Mouse (Mus musculus) embryonic stem cell, embryonic (primary cell): Measurements from ENCODE around the gene Bag5.

Source experiments
- CTCF ChIA-PET, 4 experiments: fragments of 300-600 bp in 2 of 4; fragments of 350-600 bp in 2 of 4; sonication (Branson Sonifier 250); formaldehyde crosslinking; loops; one replicate each; lab custom pipeline; 2022; ENCODE audit warnings: inconsistent platforms in 2 of 4; lab: Charles Lee
- POLR2A ChIA-PET, 4 experiments: fragments of 300-600 bp in 2 of 4; fragments of 350-600 bp in 2 of 4; sonication (Branson Sonifier 250); formaldehyde crosslinking; loops; one replicate each; lab custom pipeline; 2022; ENCODE audit warnings: antibody characterized with exemption in 4 of 4, inconsistent platforms in 1 of 4; lab: Charles Lee

The Bag5 gene

GRCm38 (mm10) chr12:111746091-111746490 lies 33.0 kb upstream of the Bag5 start:
- ChIA-PET CTCF (interaction anchor here in 3 of 4 experiments (0.5 to 1.3 kb wide), 6 partner anchors 7 to 400 kb away, joined by 3 to 4 read pairs (median 3); partner anchors contain the start of gene Kif26a (in 1 of the 3)), POLR2A (interaction anchor here in 3 of 4 experiments (0.6 to 4.9 kb wide), 29 partner anchors 8 to 345 kb away, joined by 3 to 53 read pairs (median 6); partner anchors contain the start of genes Ckb (in 2 of the 3), Eif5 (in 2 of the 3), Klc1 (in 2 of the 3) and Zfyve21 (in 2 of the 3))

DNA sequence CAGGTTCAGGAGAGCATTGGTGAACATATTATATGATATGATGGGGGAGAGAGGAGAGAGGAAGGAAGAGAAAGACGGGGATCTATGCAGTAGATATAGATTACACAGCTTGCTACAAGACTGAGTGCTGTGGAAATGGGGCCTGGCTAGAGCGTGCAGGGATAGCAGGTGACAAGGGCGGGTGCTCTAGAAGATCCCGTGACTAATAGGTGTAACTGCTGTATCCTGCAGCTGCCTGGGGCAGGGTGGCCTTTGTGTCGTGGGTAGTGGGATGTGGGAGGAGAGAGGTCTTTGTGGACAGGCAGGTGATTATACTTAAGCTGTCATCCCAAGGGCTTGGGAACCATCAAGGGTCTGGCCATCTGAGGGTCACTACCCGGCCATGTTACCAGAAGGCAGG lies 32.2 kb upstream of the Bag5 start:
- ChIA-PET CTCF (interaction anchor here in 2 of 4 experiments (0.7 kb wide), 2 partner anchors 12 to 25 kb away, joined by 3 read pairs; no protein-coding TSS in a partner anchor), POLR2A (interaction anchor here in 3 of 4 experiments (0.6 to 4.9 kb wide), 38 partner anchors 9 to 1258 kb away, joined by 3 to 53 read pairs (median 6); partner anchors contain the start of genes Klc1 (in 3 of the 3), Ckb (in 2 of the 3), Zfyve21 (in 2 of the 3) and Apopt1 (in 1 of the 3))

GRCm38 (mm10) chr12:111743981-111744423 lies 30.9 kb upstream of the Bag5 start:
- ChIA-PET POLR2A (interaction anchor here in 2 of 4 experiments (1.0 to 4.9 kb wide), 25 partner anchors 9 to 108 kb away, joined by 3 to 53 read pairs (median 7); partner anchors contain the start of genes Ckb (in 2 of the 2), Klc1 (in 2 of the 2), Xrcc3 (in 1 of the 2) and Zfyve21 (in 1 of the 2)), CTCF (interaction anchor here in 1 of 4 experiments (0.5 kb wide), 2 partner anchors 80 to 134 kb away, joined by 3 to 8 read pairs; no protein-coding TSS in a partner anchor)

DNA sequence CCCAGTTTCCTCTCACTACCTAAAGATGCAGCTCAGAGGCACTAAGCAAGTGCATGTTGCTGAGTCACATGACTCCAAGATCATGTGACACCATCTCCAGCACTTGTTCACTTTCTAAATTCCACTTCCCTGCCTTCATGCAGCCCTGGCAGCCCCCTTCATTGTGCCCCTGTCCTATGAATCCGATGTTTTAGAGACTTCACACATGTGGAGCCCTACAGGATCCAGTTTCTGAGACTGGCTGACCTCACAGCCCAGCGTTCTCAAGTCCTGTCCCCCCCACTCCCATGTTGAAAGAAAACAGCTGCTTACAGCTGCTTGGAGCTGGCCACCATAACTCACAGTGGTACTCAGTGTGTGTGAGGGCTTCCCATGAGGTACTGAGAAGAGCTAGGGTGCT lies 30.4 kb upstream of the Bag5 start:
- ChIA-PET CTCF (interaction anchor here in 3 of 4 experiments (0.5 to 0.6 kb wide), 4 partner anchors 12 to 494 kb away, joined by 3 read pairs; no protein-coding TSS in a partner anchor), POLR2A (interaction anchor here in 3 of 4 experiments (0.6 to 4.9 kb wide), 23 partner anchors 8 to 195 kb away, joined by 3 to 53 read pairs (median 4); partner anchors contain the start of genes Klc1 (in 2 of the 3), Ckb (in 1 of the 3), Xrcc3 (in 1 of the 3) and Zfyve21 (in 1 of the 3))

DNA sequence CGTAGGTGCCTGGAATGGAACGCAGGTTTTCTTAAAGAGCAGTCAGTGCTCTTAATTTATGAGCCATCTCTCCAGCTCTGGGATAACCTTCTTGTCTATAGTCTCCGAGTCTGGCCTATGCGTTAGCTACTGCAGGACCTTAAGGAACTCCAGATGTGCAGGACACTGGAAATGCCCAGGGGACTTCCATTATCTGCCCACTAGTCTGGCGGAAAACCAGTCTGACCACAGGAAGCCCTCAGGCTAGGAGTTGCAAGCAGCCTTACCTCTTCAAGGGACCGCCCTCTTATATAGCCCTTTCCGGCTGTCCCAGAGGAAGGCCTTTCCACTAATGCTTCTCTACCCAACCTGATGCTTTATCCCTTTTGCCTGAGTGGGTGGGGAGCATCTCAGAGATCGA lies 28.3 kb upstream of the Bag5 start:
- ChIA-PET POLR2A (interaction anchor here in 1 of 4 experiments (0.9 kb wide), 1 partner anchor 76 kb away, joined by 3 read pairs; no protein-coding TSS in a partner anchor), CTCF (no interaction called here)

DNA sequence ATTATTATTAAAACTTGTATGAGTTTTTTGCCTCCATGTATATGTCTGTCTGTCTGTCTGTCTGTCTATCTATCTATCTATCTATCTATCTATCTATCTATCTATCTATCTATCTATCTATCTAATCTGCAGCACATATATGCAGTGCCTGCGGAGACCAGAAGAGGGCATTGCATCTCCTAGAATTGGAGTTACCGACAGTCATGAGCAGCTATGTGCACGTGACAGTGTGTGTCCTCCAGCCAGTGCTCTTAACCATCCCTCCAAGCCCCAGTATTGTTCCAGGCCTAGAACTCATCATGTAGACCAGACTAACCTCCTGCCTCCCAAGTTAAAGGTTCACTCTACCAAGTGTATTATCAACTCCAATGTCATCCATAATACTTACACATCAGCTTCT lies 25.7 kb upstream of the Bag5 start:
- POLR2A ChIA-PET = interaction anchor here (0.5 to 2.1 kb wide), 23 partner anchors 10 to 273 kb away, joined by 3 to 12 read pairs (median 4); partner anchors contain the start of genes Ckb (in 2 of the 4), Eif5 (in 1 of the 4) and Klc1 (in 1 of the 4)
- CTCF ChIA-PET = interaction anchor here (0.6 to 1.8 kb wide), 48 partner anchors 8 to 956 kb away, joined by 3 to 17 read pairs (median 4); partner anchors contain the start of genes Klc1 (in 1 of the 4), Xrcc3 (in 1 of the 4) and Zfyve21 (in 1 of the 4)

- POLR2A ChIA-PET = interaction anchor here in 3 of 4 experiments (0.7 to 1.5 kb wide), 5 partner anchors 9 to 195 kb away, joined by 3 to 14 read pairs (median 4); no protein-coding TSS in a partner anchor
- CTCF ChIA-PET = interaction anchor here in 2 of 4 experiments (0.6 to 0.9 kb wide), 5 partner anchors 16 to 275 kb away, joined by 3 to 9 read pairs (median 4); partner anchors contain the start of gene Xrcc3 (in 1 of the 2)
These were observed 24.3 kb upstream of the Bag5 start for GRCm38 (mm10) chr12:111737370-111737769.

GRCm38 (mm10) chr12:111736676-111737075 lies 23.6 kb upstream of the Bag5 start:
- POLR2A ChIA-PET = interaction anchor here in 3 of 4 experiments (0.7 to 1.5 kb wide), 5 partner anchors 8 to 194 kb away, joined by 3 to 14 read pairs (median 4); no protein-coding TSS in a partner anchor
- CTCF ChIA-PET = interaction anchor here in 2 of 4 experiments (0.7 to 0.9 kb wide), 4 partner anchors 15 to 276 kb away, joined by 3 to 7 read pairs (median 4); partner anchors contain the start of gene Xrcc3 (in 1 of the 2)

DNA sequence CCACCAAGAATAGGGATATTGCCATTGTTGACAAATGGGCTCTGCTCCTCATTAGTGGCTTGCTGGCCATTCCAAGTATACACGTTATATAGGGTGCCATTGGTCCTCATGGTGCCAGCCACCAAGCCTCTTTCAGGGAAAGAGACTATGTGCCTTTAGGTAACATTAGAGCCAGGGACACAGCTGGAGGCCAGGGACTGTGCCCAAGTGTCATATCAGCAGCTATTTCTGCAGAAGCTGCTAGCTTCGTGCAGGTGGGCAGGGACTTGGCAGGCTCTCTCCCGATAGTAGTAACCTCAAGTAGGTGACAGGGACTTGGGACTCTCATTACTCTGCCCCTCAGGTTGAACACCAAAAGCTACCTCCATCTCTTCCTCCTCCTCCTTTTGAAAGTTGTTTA lies 21.9 kb upstream of the Bag5 start:
- POLR2A ChIA-PET = interaction anchor here in 2 of 4 experiments (1.0 to 5.0 kb wide), 4 partner anchors 10 to 58 kb away, joined by 3 to 37 read pairs (median 4); partner anchors contain the start of genes Apopt1 (in 1 of the 2) and Bag5 (in 1 of the 2)
- CTCF ChIA-PET = interaction anchor here in 1 of 4 experiments (1.4 kb wide), 1 partner anchor 81 kb away, joined by 3 read pairs; no protein-coding TSS in a partner anchor

DNA sequence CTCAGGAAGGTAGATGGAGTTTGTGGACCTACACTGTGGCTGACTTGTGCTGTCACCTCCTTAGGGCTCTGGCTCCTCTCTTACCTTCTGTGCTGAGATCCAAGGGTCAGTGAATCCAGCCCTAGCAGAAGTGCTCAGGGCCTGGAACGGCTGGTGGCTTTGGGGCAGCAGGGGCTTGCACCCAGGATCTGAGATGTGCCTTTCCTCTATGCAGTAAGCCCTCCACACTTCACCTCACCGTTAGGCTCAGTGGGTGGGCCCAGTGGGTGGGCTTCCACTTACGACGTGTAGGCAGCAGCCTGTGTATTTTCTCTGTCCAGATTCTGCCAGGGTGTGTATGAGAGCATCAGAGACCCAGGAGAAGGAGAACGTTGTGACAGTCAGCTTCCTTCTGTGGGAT lies 19.9 kb upstream of the Bag5 start:
- POLR2A ChIA-PET = interaction anchor here (0.7 to 5.0 kb wide), 37 partner anchors 9 to 773 kb away, joined by 3 to 37 read pairs (median 5); partner anchors contain the start of genes Apopt1 (in 2 of the 4), Bag5 (in 2 of the 4), Ckb (in 2 of the 4) and Trmt61a (in 1 of the 4)
- CTCF ChIA-PET = interaction anchor here (0.7 to 2.2 kb wide), 22 partner anchors 9 to 943 kb away, joined by 3 to 14 read pairs (median 4); partner anchors contain the start of gene Atp5mpl (in 1 of the 4)

GRCm38 (mm10) chr12:111731822-111732807 lies 19.1 kb upstream of the Bag5 start:
- POLR2A ChIA-PET = interaction anchor here (0.6 to 5.0 kb wide), 57 partner anchors 8 to 774 kb away, joined by 3 to 37 read pairs (median 4); partner anchors contain the start of genes Apopt1 (in 2 of the 4), Bag5 (in 2 of the 4), Ckb (in 2 of the 4) and Trmt61a (in 2 of the 4)
- CTCF ChIA-PET = interaction anchor here (0.5 to 2.2 kb wide), 42 partner anchors 8 to 943 kb away, joined by 3 to 14 read pairs (median 4); partner anchors contain the start of genes Atp5mpl (in 1 of the 4) and Klc1 (in 1 of the 4)

DNA sequence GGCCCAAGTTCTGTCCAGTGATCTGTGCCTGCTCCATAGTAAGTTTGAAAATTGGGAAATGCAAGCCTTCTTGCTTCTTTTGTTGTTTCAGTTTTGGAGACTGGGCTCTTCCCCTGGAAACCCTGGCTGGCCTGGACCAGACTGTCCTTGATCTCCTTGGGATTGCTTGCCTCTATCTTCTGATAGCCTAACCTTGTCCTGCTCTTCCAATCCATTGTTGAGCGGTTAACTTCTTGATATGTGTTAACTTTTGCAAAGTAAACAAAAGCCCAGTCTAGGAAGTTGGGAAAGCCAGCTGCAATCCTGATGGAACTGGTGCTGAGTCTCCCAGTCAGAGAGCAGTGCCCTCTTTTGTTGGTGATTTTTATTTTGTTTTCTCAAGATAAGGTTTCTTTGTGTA lies 14.9 kb upstream of the Bag5 start:
- ChIA-PET CTCF (interaction anchor here in 3 of 4 experiments (0.5 to 2.8 kb wide), 5 partner anchors 11 to 846 kb away, joined by 3 to 10 read pairs (median 4); no protein-coding TSS in a partner anchor), POLR2A (interaction anchor here (0.6 to 7.5 kb wide), 40 partner anchors 9 to 1082 kb away, joined by 3 to 95 read pairs (median 5); partner anchors contain the start of genes Ckb (in 3 of the 4), Apopt1 (in 2 of the 4), Bag5 (in 2 of the 4) and Eif5 (in 1 of the 4))

DNA sequence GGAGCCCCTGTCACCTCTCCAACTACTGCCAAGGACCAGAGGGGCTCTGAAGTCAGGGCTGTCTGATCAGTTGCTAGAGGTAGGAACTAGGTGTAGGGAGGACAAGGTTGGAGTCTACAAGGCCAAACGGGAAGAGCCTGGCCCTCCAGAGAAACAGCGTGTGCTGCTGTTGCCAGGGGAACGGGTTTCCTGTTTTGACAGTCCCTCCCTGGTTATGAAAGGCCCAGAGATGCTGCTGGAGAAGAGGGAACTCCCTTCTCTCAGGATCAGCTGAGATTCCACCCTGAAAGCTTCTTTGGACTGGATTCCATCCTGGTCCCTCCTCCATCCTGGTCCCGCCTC lies 13.0 kb upstream of the Bag5 start:
- POLR2A ChIA-PET = interaction anchor here in 3 of 4 experiments (0.6 to 7.5 kb wide), 20 partner anchors 13 to 836 kb away, joined by 3 to 95 read pairs (median 4); partner anchors contain the start of genes Ckb (in 2 of the 3), Apopt1 (in 1 of the 3), Bag5 (in 1 of the 3) and Trmt61a (in 1 of the 3)
- CTCF ChIA-PET = interaction anchor here in 1 of 4 experiments (0.6 to 2.8 kb wide), 2 partner anchors 13 to 1301 kb away, joined by 3 to 10 read pairs; no protein-coding TSS in a partner anchor

DNA sequence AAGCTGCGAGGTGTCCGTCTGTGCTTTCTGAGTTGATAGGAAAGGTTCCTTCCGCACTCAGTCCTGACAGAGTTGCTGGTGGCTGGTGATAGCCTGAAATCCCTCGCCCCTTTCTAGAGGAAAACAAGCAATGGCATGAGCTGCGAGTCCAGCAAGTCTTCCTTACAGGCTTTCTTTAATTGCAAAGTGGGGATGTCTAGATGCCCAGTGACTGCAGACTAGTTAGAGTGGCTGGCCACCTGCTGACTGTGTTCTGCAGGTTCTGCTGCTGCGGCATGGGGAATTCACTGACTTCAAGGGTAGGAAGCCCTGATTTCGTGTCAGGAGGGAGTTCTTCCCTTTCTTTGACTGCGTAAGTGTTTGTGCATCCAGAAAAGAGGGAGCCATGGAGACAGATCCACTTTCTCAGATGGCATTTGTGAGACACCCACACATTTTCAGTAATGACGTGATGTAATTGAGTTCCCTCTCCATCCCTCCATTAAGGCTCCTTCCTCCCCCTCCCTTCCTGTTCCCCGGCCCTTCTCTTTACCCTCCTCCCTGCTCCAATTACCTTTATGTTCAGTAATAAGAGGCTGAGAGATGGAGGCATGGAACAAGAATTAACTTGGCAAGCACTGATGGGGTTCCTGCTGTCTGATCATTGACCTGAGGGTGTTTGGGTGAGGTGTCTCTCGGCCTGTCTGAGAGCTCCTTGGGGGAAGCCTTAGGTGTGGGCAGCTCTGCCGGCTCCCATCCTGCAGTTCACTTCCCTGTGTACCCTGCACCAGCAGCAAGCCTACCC lies 12.5 kb upstream of the Bag5 start:
- POLR2A ChIA-PET = interaction anchor here in 3 of 4 experiments (0.6 to 7.5 kb wide), 20 partner anchors 12 to 836 kb away, joined by 3 to 95 read pairs (median 4); partner anchors contain the start of genes Ckb (in 2 of the 3), Apopt1 (in 1 of the 3), Bag5 (in 1 of the 3) and Eif5 (in 1 of the 3)
- CTCF ChIA-PET = interaction anchor here in 1 of 4 experiments (0.8 kb wide), 1 partner anchor 14 kb away, joined by 3 read pairs; no protein-coding TSS in a partner anchor
